25 mouse cellular contexts compared by ENCODE assay signal in the genomic region with DNA sequence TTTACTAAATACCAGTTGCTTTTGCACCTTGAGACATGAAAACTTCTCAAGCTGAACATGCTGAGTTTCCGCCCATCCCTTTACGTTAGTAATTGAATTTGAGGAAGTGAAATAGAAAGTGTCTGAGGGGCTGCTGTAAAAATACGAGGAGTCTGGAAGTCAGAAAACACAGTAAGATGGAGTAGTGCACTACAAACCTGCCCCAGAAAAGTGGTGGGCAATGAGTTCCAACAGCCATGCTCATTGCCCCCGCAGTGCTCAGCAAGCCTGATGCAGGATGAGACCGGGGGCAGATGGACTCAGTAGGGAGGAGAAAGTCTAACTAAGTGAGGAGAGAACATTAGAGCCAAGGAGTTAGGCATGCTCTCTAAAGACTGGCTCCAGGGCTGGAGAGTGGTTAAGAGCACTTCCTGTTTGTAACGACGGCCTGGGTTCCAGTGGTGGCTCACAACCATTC. TPM values are rescaled to one million over a fixed set of nuclear protein-coding genes. Genes with fewer than 3 reads are reported as not detected.
DNase-seq lines count a peak whose midpoint lies in the region; ATAC-seq and TF ChIP-seq lines count a peak whose summit lies in the region.
"Had no signal": no experiment of that assay in that cellular context is flagged by ENCODE, and none has a peak within 500 bp of the region (broad histone marks: within the 10 kb centered on the region; RNA-seq: fewer than 3 reads in every experiment).

No protein-coding gene starts in this region.

- no peak for TF ChIP-seq POLR2A in heart, adult 2 months (IDR thresholded peaks at IDR 0.05; ENCODE audit: insufficient read depth, low read depth, low read length)

- peak; percentile 92 for ATAC-seq in megakaryocyte, adult 5-6 weeks (ENCODE audit: poor library complexity, severe bottlenecking)
- ATAC-seq: activated CD4-positive, CD25-positive, alpha-beta regulatory T cell, adult 4 months; forebrain, embryonic 15.5 days had no signal

- no peak overlapping the region for H3K27ac ChIP-seq in heart, adult 2 months
- H3K27ac ChIP-seq in brown adipose tissue, adult 24 weeks (replicated peaks; ENCODE audit: low read depth, low read length) = peak overlapping the region; percentile 66
- H3K27ac ChIP-seq: forebrain, embryonic 15.5 days; hindbrain, embryonic 15.5 days; limb, embryonic 12.5 days; stomach, postnatal 0 days had no signal

- H3K4me3 ChIP-seq in heart, adult 2 months = no peak overlapping the region
- no peak overlapping the region for H3K4me3 ChIP-seq in brown adipose tissue, adult 24 weeks (ENCODE audit: insufficient read depth, low read depth, low read length)
- H3K4me3 ChIP-seq: forebrain, embryonic 15.5 days; hindbrain, embryonic 15.5 days; limb, embryonic 12.5 days had no signal

- DNase-seq in heart, adult 2 months = peak; percentile 14 to 22
- no peak for DNase-seq in heart, postnatal 25 days (ENCODE audit: low spot score)
- DNase-seq in A20 (ENCODE audit: low read depth, low spot score) = peak; percentile 90
- no peak for DNase-seq in adrenal gland, postnatal 10 days
- no peak for DNase-seq in MN1 (ENCODE audit: low spot score)
- DNase-seq in right cerebral cortex, postnatal 25 days = no peak
- DNase-seq: cerebellum, adult 18-20 months; embryo, embryonic 11 days; gastrocnemius, postnatal 10 days; kidney, adult 18-20 months; kidney, postnatal 4 days; right cerebral cortex, postnatal 14 days; thymus, postnatal 36 days had no signal

- H3K4me1 ChIP-seq in heart, adult 2 months (ENCODE audit: control insufficient read depth, insufficient read depth, low read length) = no peaks in the 10 kb centered on the region
- H3K4me1 ChIP-seq in brown adipose tissue, adult 24 weeks (ENCODE audit: control insufficient read depth, insufficient read depth, insufficient read length, low read length) = no peaks in the 10 kb centered on the region
- H3K4me1 ChIP-seq: hindbrain, embryonic 15.5 days had no signal

- TF ChIP-seq CTCF in heart, adult 2 months (IDR thresholded peaks at IDR 0.05) = no peak

- H3K9ac ChIP-seq in heart, adult 2 months (ENCODE audit: low read depth, low read length) = no peak overlapping the region
- H3K9ac ChIP-seq: forebrain, embryonic 15.5 days; hindbrain, embryonic 15.5 days; limb, embryonic 12.5 days had no signal

- no peaks in the 10 kb centered on the region for H3K79me2 ChIP-seq in heart, adult 2 months (replicated peaks; ENCODE audit: control insufficient read depth, insufficient read depth, low read length)

- WGBS in heart, adult 2 months = 79% methylated on average over 7 of the region's 7 CpGs

- TF ChIP-seq EP300 in heart, adult 2 months (IDR thresholded peaks at IDR 0.05; ENCODE audit: insufficient read depth, low read depth, low read length) = no peak

- no peaks in the 10 kb centered on the region for H3K27me3 ChIP-seq in heart, adult 2 months (ENCODE audit: control insufficient read depth, insufficient read depth, low read length)
- H3K27me3 ChIP-seq: forebrain, embryonic 15.5 days; hindbrain, embryonic 15.5 days; limb, embryonic 12.5 days had no signal

- no peaks in the 10 kb centered on the region for H3K36me3 ChIP-seq in heart, adult 2 months (ENCODE audit: control insufficient read depth, insufficient read depth, low read length)
- H3K36me3 ChIP-seq: forebrain, embryonic 15.5 days; hindbrain, embryonic 15.5 days; limb, embryonic 12.5 days had no signal

- intact Hi-C loops in heart, adult 2 months (cut with DNase I) = no loop called here
- intact Hi-C loops in heart, postnatal 25 days (cut with DNase I) = no loop called here

RNA-seq across cellular contexts. Expression of gene Baz1a, which starts 5.3 kb away (rescaled TPM):
- total RNA-seq in heart, adult 2 months (2021) = 1 to 10 TPM; 7.0 to 7.8 TPM
- polyA plus RNA-seq in heart, adult 2 months (2012; rRNA removed) = 1.4 and 3.9 TPM in 2 replicates
- total RNA-seq in heart, postnatal 25 days (2021) = 1 to 10 TPM; 6.8 to 8.6 TPM
- 3.6 and 6.3 TPM in 2 replicates for polyA plus RNA-seq in brown adipose tissue, adult 24 weeks (2012; ENCODE audit: insufficient read depth, insufficient read length, missing spikeins)
- total RNA-seq in megakaryocyte, adult 5-6 weeks (2015) = 187 and 200 TPM in 2 replicates
- total RNA-seq in megakaryocyte, adult 5-6 weeks (2017) = 105 and 107 TPM in 2 replicates
- 10 to 100 TPM; 22.0 to 27.1 TPM for total RNA-seq in adrenal gland, postnatal 10 days (2021)

RNA-seq across cellular contexts. Expression of gene Gm20403, which starts 33.1 kb away (rescaled TPM):
- not detected for total RNA-seq in heart, adult 2 months (2021)
- polyA plus RNA-seq in heart, adult 2 months (2012; rRNA removed) = not detected in 2 replicates
- not detected for total RNA-seq in heart, postnatal 25 days (2021)
- not detected in 2 replicates for polyA plus RNA-seq in brown adipose tissue, adult 24 weeks (2012; ENCODE audit: insufficient read depth, insufficient read length, missing spikeins)
- total RNA-seq in megakaryocyte, adult 5-6 weeks (2015) = not detected in 2 replicates
- not detected in 2 replicates for total RNA-seq in megakaryocyte, adult 5-6 weeks (2017)
- not detected for total RNA-seq in adrenal gland, postnatal 10 days (2021)
- total RNA-seq: adrenal gland, postnatal 4 days; gastrocnemius, postnatal 10 days; layer of hippocampus, postnatal 25 days; midbrain, postnatal 0 days had no signal
- polyA plus RNA-seq: activated CD4-positive, CD25-positive, alpha-beta regulatory T cell, adult 4 months; forebrain, embryonic 15.5 days; heart, embryonic 14.5 days; hindbrain, embryonic 15.5 days; limb, embryonic 12.5 days; midbrain, postnatal 0 days; neural tube, embryonic 14.5 days had no signal

Comparison
In these comparisons a context has a peak if more than half of its experiments do, and no peak if none do; other contexts are left out.
1. DNase-seq: peak in heart, adult 2 months (2 of 2) and A20 (single experiment); none in heart, postnatal 25 days (single experiment), adrenal gland, postnatal 10 days (single experiment), MN1 (single experiment) and right cerebral cortex, postnatal 25 days (single experiment).